Mouse (Mus musculus) embryonic fibroblast, embryonic 13.5 days (primary cell): ENCODE results near the gene Kif26b. TPM values are rescaled to one million over a fixed set of nuclear protein-coding genes. Genes with fewer than 3 reads are reported as not detected.

ENCODE experiments used
- H3K27ac ChIP-seq: 2 replicates; pipeline ENCODE4 v1.5.1; 2012; ENCODE audit warnings: low read length, control low read depth, inconsistent platforms; ENCODE audit not compliant: insufficient read depth
- H3K4me1 ChIP-seq: 2 replicates; pipeline ENCODE4 v1.6.1; 2011; ENCODE audit warnings: low read length; ENCODE audit not compliant: control insufficient read depth, insufficient read depth
- H3K4me3 ChIP-seq: 2 replicates; pipeline ENCODE4 v1.5.1; 2011; ENCODE audit warnings: mild to moderate bottlenecking, control low read depth, low read length; ENCODE audit not compliant: insufficient read depth
- CTCF ChIP-seq: IDR thresholded peaks from 2 replicates; pipeline ENCODE4 v1.5.1; 2011; ENCODE audit warnings: mild to moderate bottlenecking, control low read depth, low read length, moderate library complexity, borderline replicate concordance; ENCODE audit not compliant: insufficient read depth
- POLR2A ChIP-seq: IDR thresholded peaks from 2 replicates; pipeline ENCODE4 v1.6.1; 2011; ENCODE audit warnings: low read depth, mild to moderate bottlenecking, control low read depth, low read length, moderate library complexity
- polyA plus RNA-seq: library from polyadenylated mRNA; stranded (reverse); fragments of >200 nt; gene quantifications from 2 replicates; pipeline ENCODE4 v1.2.4, GENCODE M21; 2011; ENCODE audit warnings: low read depth; ENCODE audit not compliant: missing spikeins, insufficient read length

Kif26b gene
- polyA plus RNA-seq, 1 experiment, result 61.3 TPM

DNA sequence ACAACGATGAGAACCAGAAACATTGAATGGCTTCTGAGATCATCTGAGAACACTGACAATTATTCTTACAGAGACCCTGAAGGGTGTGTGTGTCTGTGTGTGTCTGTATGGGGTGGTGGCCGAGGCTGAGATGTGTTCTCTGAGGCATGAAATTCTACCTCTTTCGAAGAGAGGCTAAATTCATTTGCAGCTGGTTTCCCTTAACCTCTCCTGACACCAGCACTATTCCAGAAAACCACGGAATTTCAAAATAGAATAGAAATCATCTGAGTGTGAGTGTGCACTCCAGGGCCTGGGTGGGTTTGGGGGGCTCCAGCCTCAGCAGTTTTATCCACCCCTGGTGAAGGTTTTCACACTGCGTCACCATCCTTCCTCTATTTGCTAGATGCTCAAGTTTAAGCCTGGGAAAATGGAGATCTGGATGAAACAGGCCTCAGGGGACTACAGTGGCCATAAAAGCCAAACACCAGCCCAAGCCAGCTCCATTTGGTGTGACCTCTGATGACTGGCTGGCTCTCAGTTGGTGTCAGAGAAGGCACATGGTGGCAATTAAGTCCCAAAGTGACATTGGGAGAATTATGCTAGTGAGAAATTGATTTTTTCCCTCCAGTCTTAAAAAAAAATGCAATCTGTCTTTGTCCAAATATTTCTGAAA is 56.6 kb downstream of the Kif26b start:
- no peaks in the 10 kb centered on the region for H3K4me1 ChIP-seq
- TF ChIP-seq CTCF, result no peak
- TF ChIP-seq POLR2A, result no peak
- H3K27ac ChIP-seq, result no peak overlapping the region
- no peak overlapping the region for H3K4me3 ChIP-seq

DNA sequence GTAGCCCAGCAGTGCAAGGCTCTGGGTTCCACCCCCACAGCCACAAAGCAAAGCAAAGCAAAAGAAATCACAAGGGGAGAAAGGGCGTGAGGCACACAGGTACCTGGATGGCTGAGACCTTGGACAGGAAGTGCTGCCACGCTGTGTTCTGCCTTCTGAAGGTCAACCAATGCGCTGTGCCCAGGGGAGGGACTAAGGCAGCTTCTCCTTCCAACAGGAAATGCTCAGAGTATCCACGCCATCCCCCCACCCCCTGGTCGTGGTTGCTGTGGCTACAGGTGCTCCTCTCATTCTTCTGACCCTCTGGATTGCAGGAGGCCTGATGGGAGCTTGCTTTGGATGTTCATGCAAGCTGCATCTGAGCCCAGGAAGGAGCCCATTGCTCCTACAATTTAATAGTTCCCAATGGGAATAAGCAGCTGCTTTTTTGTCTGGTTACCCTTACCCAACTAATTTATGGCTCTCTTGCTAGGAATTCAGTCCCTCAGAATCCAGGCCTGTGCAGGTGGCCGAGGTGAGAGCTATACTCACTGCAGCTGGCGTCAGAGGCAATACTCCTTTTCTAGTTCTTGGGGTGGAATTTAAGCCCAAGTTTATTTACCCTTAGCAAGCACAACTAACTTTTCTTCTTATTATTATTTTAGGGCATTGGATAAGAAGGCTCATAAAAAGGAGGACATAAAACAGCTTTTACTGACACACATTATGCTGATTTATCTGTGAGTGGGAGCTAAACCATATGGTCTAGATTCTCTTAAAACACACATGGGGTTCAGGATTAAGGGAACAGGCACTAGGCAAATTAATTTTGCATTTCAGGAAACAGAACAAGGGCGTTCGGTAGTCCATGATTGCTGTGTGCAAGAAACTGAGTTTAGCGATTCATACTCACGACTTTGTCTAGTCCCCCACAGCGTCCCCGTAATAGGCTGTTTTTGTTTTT is 61.6 kb downstream of the Kif26b start:
- no peak for TF ChIP-seq POLR2A
- no peak for TF ChIP-seq CTCF
- Histone ChIP-seq H3K4me1 (no peaks in the 10 kb centered on the region), H3K27ac (no peak overlapping the region)

DNA sequence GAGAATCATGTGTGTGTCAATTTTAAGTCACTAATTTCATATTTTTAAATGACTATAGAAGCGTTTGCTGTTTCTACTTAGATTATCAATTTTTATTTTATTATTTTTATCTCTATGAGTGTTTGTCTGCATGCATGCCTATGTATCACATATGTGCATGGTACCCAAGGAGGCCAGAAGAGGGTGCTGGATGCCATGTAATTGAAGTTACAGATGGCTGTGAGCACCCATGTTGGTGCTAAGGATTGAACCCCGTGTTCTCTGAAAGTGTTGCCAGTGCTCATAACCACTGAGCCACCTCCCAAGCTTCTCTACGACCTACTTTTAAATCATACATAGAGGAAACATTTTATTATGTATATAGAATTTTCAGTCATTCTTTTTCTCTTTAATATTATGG is 68.2 kb downstream of the Kif26b start:
- peaks cover 10% of the 10 kb centered on the region; the same call in 1 of the 2 replicates for H3K4me1 ChIP-seq
- TF ChIP-seq CTCF (no peak), POLR2A (no peak)

More for the DNA sequence above, 61.6 kb downstream of the Kif26b start:
- no peak overlapping the region for H3K4me3 ChIP-seq

DNA sequence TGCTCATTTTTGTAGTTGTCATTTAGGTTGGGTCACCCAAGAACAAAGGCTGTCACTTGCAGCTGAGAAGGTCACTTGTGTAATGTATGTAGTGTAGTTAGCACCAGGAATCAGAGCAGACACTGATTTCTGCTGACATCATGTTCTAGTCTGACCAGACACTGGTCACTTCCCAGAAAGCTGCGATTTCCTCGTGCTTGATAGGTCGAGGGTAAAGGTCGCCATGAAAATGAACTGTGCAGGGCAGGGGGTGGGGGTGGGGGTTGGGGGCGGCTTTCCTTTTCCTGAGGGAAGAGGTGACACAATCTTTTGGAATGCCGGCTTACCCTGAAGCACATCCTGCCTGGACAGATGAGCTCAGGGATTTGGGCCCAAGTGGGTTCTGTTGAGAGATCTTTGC is 68.8 kb downstream of the Kif26b start:
- Histone ChIP-seq H3K4me3 (no peak overlapping the region), H3K4me1 (peaks cover 10% of the 10 kb centered on the region; the same call in 1 of the 2 replicates)
- TF ChIP-seq POLR2A (no peak), CTCF (no peak)

More for the DNA sequence above, 68.2 kb downstream of the Kif26b start:
- no peak overlapping the region for H3K27ac ChIP-seq
- no peak overlapping the region for H3K4me3 ChIP-seq

DNA sequence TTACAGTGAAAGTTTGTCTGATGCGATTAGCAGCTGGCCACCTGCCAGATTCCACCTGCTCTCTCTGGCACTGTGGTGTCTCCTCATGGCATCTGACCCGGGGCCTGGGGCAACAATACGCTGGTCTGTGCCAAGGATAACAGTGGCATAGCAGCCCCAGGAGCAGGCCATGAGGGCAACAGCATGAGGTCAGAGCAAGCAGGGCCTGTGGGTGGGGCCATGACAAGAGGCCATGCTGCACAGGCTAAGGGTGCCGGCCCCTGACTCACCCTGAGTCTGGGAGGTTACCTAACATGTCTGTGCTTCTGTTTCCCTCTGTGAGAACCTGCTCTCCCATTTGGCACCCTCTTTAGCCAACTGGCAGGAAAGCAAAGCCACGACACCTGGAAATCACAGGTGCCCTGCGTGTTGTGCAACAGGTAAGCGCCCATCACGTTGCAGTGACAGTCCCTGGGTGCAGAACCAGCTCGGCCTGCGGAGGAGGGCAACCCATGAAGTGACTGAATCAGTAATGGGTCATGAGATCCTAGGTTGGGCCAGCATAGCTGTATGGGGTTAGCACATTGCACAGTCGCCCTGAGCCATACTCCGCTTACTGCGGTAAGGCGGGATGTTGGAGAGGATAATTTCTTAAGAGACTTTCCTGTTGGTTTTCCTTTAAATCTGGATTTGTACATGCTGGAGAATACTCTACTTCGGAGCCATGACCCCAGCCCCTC is 72.1 kb downstream of the Kif26b start:
- H3K4me3 ChIP-seq, result no peak overlapping the region
- H3K27ac ChIP-seq, result no peak overlapping the region
- peaks cover 10% of the 10 kb centered on the region; the same call in 1 of the 2 replicates for H3K4me1 ChIP-seq
- TF ChIP-seq CTCF, result no peak
- no peak for TF ChIP-seq POLR2A

More for the DNA sequence above, 68.8 kb downstream of the Kif26b start:
- no peak overlapping the region for H3K27ac ChIP-seq

DNA sequence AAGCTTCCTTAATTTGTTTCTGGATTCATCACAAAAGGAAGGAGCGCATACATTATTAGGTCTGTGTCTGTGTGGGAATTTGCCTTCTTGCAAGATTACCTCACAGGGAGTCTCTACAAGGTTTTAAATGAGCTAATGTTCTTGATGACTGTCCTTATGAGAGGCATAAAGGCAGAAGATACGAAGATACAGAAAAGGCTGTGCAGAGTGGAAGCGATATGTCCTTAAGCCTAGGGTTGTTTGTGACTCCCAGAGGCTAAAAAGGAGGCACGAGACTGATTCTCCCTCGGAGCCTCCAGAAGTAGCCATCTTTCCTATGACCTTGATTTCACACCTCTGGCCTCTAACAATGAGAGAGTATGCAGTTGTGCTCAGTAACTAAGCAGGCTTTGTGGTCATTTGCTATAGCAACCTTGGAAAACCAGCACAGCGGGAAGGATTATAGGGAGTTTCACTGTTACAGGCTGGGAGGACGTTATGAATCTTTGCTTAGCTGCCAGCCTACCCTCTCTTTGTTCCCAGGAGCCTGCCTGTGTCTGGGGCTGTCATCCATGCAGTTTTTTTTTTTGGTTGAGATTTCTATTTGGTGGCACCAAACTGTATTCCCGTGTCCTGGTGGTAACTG is 80.3 kb downstream of the Kif26b start:
- H3K4me3 ChIP-seq, result no peak overlapping the region
- TF ChIP-seq POLR2A, result no peak
- no peak for TF ChIP-seq CTCF
- no peak overlapping the region for H3K27ac ChIP-seq
- no peaks in the 10 kb centered on the region for H3K4me1 ChIP-seq

DNA sequence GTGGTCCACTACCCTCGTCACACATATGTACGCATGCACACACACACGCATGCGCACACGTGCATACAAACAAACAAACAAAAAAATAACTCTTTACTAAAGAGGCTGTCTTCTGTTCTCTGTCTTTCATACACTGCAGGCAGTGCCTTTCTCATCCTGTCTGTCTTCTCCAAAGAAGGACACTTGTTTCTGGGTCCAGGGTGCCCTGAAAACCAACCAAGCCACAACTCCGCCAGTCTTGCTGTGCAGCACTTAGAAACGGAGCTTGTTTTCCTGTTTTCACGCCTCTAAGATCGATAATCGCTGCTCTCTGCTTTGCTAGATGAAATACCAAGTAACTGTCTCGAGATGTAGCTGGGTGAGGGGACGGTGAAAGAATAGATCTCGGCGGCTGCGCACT is 82.6 kb downstream of the Kif26b start:
- Histone ChIP-seq H3K4me3 (no peak overlapping the region), H3K27ac (no peak overlapping the region), H3K4me1 (0 out of 2 replicates have a peak, but pooled peaks cover 4% of the 10 kb centered on the region)
- no peak for TF ChIP-seq CTCF
- no peak for TF ChIP-seq POLR2A

DNA sequence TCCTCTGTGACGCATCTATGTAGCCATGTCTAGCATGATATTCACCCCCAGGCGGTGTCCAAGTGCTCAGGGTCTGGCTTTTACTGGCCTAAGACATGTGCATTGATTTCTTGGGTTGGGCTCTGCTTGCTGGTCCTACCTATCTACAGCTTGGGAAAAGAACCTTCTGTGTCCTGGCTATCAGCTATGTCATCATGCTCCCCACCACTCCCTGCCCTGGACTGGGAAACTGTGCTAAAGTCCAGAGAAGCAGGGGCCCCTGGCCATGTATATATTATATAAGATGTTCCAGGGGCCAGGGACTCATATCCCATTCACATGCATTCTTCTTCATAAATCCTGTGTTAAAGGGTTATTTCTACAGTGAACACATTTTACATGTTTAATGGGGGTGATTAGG is 92.4 kb downstream of the Kif26b start:
- no peak overlapping the region for H3K27ac ChIP-seq
- H3K4me1 ChIP-seq, result no peaks in the 10 kb centered on the region
- TF ChIP-seq POLR2A (no peak), CTCF (no peak)
- no peak overlapping the region for H3K4me3 ChIP-seq

DNA sequence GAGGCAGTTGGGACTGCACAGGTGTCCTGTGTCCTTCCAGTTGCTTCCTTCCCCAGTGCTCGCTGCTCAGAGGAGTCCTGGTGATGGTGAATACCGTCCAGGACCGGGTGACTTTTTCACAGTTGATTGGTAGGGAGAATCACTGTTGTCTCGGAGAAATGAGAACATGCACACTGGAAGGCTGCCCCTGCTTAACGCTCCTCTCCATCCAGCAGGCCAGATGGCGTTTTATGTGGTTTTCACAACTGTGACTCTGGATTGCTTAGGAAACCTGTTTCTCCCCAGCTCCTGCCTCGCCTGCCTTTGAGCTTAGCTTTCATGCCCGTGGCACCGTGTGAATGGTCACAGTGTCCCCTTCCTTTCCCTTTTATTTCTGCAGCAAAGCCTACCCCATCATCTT is 95.0 kb downstream of the Kif26b start:
- Histone ChIP-seq H3K27ac (no peak overlapping the region), H3K4me1 (no peaks in the 10 kb centered on the region), H3K4me3 (no peak overlapping the region)
- TF ChIP-seq CTCF (no peak), POLR2A (no peak)
